Mouse (Mus musculus): ENCODE measurements around the gene Olfr767.
"Not testable (repeated sequence)": the region's sequence is repeated elsewhere in the genome, so short reads cannot be mapped to it uniquely, and the experiment has no call there.

Olfr767 gene

GRCm38 (mm10) chr10:129082810-129083209 is at the start of gene Olfr767:
TSS of gene Olfr767 (minus strand) at chr10:129082910.
- not testable (repeated sequence) for DNase-seq (ENCODE audit: low read depth, low spot score)

DNA sequence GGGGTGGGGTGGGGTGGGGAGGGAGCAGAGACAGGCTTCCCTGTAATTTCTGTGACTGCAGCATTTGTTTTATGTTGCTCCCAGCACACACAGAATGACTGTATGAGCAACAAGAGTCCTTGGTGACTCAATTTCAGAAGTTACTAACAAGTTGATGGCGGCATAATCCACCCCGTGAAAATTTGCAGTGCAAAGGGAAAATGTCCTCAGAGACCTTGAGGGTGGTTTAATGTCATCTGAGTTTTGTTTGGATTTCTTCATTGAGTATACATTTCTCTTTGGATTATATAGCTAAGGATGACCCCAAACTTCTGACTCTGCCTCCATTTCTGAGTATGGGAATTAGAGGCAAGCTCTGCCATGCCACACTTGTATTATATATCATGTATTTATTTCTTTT is 35.1 kb upstream of the Olfr767 start, which contains the start of gene Olfr769:
Gene Olfr769 (minus strand): TSS at position 101 of the 400 bp plus-strand sequence.
- no peak for DNase-seq (ENCODE audit: low read depth, low spot score)

DNA sequence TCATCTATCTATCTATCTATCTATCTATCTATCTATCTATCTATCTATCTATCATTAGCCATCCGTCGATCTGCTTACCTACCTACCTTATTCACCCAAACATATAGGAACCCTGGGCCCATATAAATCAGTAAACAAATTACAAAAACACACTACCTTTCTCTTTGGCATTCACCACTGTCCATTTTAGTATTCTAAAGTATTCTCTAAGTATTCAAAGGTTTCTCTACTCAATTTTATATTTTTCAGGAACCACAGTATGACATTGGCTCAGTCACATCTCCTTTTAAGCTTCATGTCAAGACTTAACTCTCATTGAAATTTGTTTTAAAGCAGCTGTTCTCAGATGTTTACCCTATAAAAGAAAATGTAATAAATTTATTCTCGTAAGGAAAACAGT is 32.4 kb upstream of the Olfr767 start:
- DNase-seq (ENCODE audit: low read depth, low spot score) = no peak

GRCm38 (mm10) chr10:129101231-129101630 is 18.5 kb upstream of the Olfr767 start:
- no peak for DNase-seq (ENCODE audit: low read depth, low spot score)

DNA sequence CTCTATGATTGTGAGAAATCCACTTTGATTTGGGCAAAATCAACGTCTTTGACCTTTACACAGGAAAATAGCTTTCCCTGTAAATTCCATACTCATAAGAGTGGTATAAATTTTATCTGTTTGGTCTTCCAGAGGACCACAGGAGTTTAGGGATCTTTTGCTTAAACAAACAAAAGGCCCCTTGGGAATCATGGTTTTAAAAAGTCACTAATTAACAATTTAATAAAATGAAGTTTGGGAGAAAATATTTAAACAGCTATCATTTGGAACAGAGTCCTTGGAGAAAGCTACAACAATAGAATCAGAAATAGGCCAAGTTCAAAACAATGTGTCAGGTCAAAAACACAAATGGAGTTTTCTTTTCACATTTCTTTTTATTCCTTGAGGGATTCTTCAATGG is 16.6 kb upstream of the Olfr767 start, which contains the start of gene Olfr768:
Gene Olfr768 (minus strand): TSS at position 101 of the 400 bp plus-strand sequence.
- DNase-seq (ENCODE audit: low read depth, low spot score) = no peak

DNA sequence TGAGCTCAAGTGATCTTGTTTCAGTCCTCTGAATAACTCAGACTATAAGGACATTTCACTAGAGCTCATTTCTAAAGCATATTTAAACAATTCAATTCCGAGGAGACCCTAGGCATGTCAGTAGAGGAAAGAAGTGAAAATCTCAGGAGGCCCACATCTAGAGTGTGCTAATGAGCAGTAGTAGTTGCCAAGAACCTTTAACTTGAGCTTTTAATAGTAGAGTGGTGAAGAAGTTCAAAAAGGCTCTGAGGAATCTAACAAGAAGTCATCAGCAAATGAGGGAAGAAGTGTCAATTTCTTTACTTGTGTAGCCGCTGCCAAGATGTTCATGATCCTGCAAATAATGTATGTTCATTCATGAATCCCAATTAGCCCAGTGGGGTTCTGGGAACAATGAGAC is 13.8 kb downstream of the Olfr767 start, which contains the start of gene Olfr766-ps1:
Gene Olfr766-ps1 (minus strand): TSS at position 101 of the 400 bp plus-strand sequence.
- DNase-seq (ENCODE audit: low read depth, low spot score) = no peak

GRCm38 (mm10) chr10:129049898-129050297 is 32.8 kb downstream of the Olfr767 start, which contains the start of gene Olfr765:
TSS of gene Olfr765 (minus strand) at chr10:129049998.
- not testable (repeated sequence) for DNase-seq (ENCODE audit: low read depth, low spot score)

DNA sequence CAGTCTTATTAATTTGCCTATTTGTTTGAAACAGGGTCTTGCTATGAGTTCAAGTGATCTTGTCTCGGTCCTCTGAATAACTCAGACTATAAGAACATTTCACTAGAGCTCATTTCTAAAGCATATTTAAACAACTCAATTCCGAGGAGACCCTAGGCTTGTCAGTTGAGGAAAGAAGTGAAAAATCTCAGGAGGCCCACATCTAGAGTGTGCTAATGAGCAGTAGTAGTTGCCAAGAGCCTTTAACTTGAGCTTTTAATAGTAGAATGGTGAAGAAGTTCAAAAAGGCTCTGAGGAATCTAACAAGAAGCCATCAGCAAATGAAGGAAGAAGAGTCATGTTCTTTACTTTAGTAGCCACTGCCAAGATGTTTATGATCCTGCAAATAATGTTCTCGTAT is 42.9 kb downstream of the Olfr767 start, which contains the start of gene Olfr764-ps1:
Gene Olfr764-ps1 (minus strand): TSS at position 101 of the 400 bp plus-strand sequence.
- no peak for DNase-seq (ENCODE audit: low read depth, low spot score)

DNA sequence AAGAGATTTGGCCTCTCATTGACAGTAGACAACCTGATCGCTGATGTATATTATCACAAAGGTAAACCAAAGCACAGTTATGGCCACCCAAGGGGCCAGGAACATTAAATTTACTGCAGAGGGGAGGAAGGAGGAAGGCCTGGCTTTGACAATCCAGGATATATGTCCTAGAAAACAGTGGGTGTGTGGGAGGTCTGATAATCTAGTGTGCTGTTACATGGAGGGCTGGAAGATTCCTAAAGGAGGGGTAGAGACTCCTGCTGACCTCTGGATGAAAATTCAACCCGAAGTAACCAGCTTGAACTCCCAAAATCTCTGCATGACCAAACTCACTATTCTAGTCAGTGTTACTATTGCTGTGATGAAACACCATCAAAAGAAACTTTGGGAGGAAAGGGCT is 54.4 kb downstream of the Olfr767 start:
- DNase-seq (ENCODE audit: low read depth, low spot score) = no peak

DNA sequence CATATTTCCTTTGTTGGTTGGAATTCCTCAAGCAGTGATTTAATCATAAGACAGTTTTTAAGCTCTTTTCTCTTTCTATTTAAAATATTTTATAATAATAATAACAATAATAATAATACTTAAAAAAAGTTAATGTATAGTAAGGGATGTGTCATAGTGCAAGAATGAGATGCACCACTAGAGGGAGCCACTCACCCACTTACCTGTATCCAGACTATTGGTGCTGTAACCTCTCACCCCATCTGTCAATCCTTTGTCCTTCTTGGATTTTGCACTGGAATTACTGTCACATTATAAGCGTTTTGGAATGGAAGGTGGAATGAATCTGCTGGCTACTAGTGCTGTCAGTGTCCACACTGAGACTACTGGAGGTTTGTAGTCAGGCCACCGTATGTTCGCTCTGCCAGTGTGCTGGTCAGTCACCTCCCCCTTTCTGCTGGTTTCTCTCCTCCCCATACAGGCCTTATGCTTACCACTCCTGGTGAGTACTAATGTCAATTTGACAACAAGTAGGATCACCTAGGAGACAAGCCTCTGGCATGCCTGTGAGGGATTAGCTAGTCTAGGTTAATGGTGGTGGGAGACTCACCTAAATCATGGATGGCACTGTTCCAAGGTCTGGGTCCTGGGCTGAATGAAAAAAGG is 56.6 kb downstream of the Olfr767 start:
- DNase-seq (ENCODE audit: low read depth, low spot score) = peak; percentile 59

Measured in CD4-positive, CD25-positive, alpha-beta regulatory T cell, adult 2 months (primary cell).